Mouse (Mus musculus): ENCODE data around the gene Grip1.

Gene Grip1

GRCm38 (mm10) chr10:119453431-119454105, at the start of gene Grip1:
Gene Grip1, plus strand, starts transcription at chr10:119453830.
- no peak for DNase-seq (ENCODE audit: low read depth, low spot score)

GRCm38 (mm10) chr10:119405103-119405502, 48.5 kb upstream of the Grip1 start:
- no peak for DNase-seq (ENCODE audit: low read depth, low spot score)

- DNase-seq (ENCODE audit: low read depth, low spot score): no peak
Measured at GRCm38 (mm10) chr10:119405612-119406011, 48.0 kb upstream of the Grip1 start.

- DNase-seq (ENCODE audit: low read depth, low spot score): no peak
Measured at GRCm38 (mm10) chr10:119408327-119408726, 45.3 kb upstream of the Grip1 start.

GRCm38 (mm10) chr10:119413238-119413637, 40.4 kb upstream of the Grip1 start:
- DNase-seq (ENCODE audit: low read depth, low spot score): no peak

GRCm38 (mm10) chr10:119415106-119415505, 38.5 kb upstream of the Grip1 start:
- no peak for DNase-seq (ENCODE audit: low read depth, low spot score)

GRCm38 (mm10) chr10:119421418-119421817, 32.2 kb upstream of the Grip1 start:
- DNase-seq (ENCODE audit: low read depth, low spot score): no peak

GRCm38 (mm10) chr10:119423821-119424534, 29.7 kb upstream of the Grip1 start:
- no peak for DNase-seq (ENCODE audit: low read depth, low spot score)

GRCm38 (mm10) chr10:119427653-119428052, 26.0 kb upstream of the Grip1 start:
- no peak for DNase-seq (ENCODE audit: low read depth, low spot score)

GRCm38 (mm10) chr10:119428106-119428505, 25.5 kb upstream of the Grip1 start:
- no peak for DNase-seq (ENCODE audit: low read depth, low spot score)

- DNase-seq (ENCODE audit: low read depth, low spot score): no peak
Measured at GRCm38 (mm10) chr10:119430240-119430639, 23.4 kb upstream of the Grip1 start.

- DNase-seq (ENCODE audit: low read depth, low spot score): no peak
Measured at GRCm38 (mm10) chr10:119431801-119432200, 21.8 kb upstream of the Grip1 start.

GRCm38 (mm10) chr10:119435818-119436217, 17.8 kb upstream of the Grip1 start:
- no peak for DNase-seq (ENCODE audit: low read depth, low spot score)

GRCm38 (mm10) chr10:119437319-119437718, 16.3 kb upstream of the Grip1 start:
- no peak for DNase-seq (ENCODE audit: low read depth, low spot score)

GRCm38 (mm10) chr10:119441743-119442142, 11.9 kb upstream of the Grip1 start:
- DNase-seq (ENCODE audit: low read depth, low spot score): no peak

GRCm38 (mm10) chr10:119447392-119447914, 6.2 kb upstream of the Grip1 start:
- no peak for DNase-seq (ENCODE audit: low read depth, low spot score)

- DNase-seq (ENCODE audit: low read depth, low spot score): no peak
Measured at GRCm38 (mm10) chr10:119447930-119448329, 5.7 kb upstream of the Grip1 start.

GRCm38 (mm10) chr10:119452698-119453097, 932 bp upstream of the Grip1 start:
- no peak for DNase-seq (ENCODE audit: low read depth, low spot score)

GRCm38 (mm10) chr10:119454106-119454667, 557 bp downstream of the Grip1 start:
- DNase-seq (ENCODE audit: low read depth, low spot score): peak; percentile 3

- no peak for DNase-seq (ENCODE audit: low read depth, low spot score)
Measured at GRCm38 (mm10) chr10:119454668-119455542, 1.3 kb downstream of the Grip1 start.

GRCm38 (mm10) chr10:119455543-119455940, 1.9 kb downstream of the Grip1 start:
- DNase-seq (ENCODE audit: low read depth, low spot score): no peak

- no peak for DNase-seq (ENCODE audit: low read depth, low spot score)
Measured at GRCm38 (mm10) chr10:119457121-119457520, 3.5 kb downstream of the Grip1 start.

All from CD4-positive helper T cell, adult 2 months (primary cell).